Mouse (Mus musculus) neural tube, embryonic 14.5 days (tissue): ENCODE results near the gene Slc46a1. TPM values are rescaled to one million over a fixed set of nuclear protein-coding genes. Genes with fewer than 3 reads are reported as not detected.

Experiments
- ATAC-seq: fragments of 200-750 bp; cut with Nextera tagmentation; 2 replicates; pipeline ENCODE4 v1.8.0; 2017; ENCODE audit warnings: low read depth, mild to moderate bottlenecking, moderate TSS enrichment, moderate library complexity
- H3K27ac ChIP-seq: fragments of 300-500 bp; sonication (generic); 2 replicates; pipeline ENCODE4 v1.5.1; 2014; ENCODE audit warnings: low read depth, mild to moderate bottlenecking, control low read depth, low read length, moderate library complexity, mixed read lengths
- H3K27me3 ChIP-seq: fragments of 300-500 bp; sonication (generic); 2 replicates; pipeline ENCODE4 v1.6.1; 2014; ENCODE audit warnings: low read length; ENCODE audit not compliant: control insufficient read depth, insufficient read depth
- H3K36me3 ChIP-seq: fragments of 300-500 bp; sonication (generic); 2 replicates; pipeline ENCODE4 v1.6.1; 2014; ENCODE audit warnings: low read length, mixed read lengths; ENCODE audit not compliant: control insufficient read depth, insufficient read depth
- H3K4me1 ChIP-seq: fragments of 300-500 bp; sonication (generic); 2 replicates; pipeline ENCODE4 v1.6.1; 2014; ENCODE audit warnings: low read length; ENCODE audit not compliant: control insufficient read depth, insufficient read depth
- H3K4me2 ChIP-seq: fragments of 300-500 bp; sonication (generic); 2 replicates; pipeline ENCODE4 v1.6.1; 2014; ENCODE audit warnings: mild to moderate bottlenecking, low read depth, low read length, control low read depth
- H3K4me3 ChIP-seq: fragments of 300-500 bp; sonication (generic); 2 replicates; pipeline ENCODE4 v1.5.1; 2014; ENCODE audit warnings: low read depth, low read length, control low read depth, mixed read lengths
- H3K9ac ChIP-seq: fragments of 300-500 bp; sonication (generic); replicated peaks from 2 replicates; pipeline ENCODE4 v1.6.1; 2014; ENCODE audit warnings: low read depth, mild to moderate bottlenecking, control low read depth, low read length, mixed read lengths
- H3K9me3 ChIP-seq: fragments of 300-500 bp; sonication (generic); 2 replicates; pipeline ENCODE4 v1.6.1; 2016; ENCODE audit warnings: low read length; ENCODE audit not compliant: control insufficient read depth
- WGBS: fragments of 180-500 bp; shearing (Covaris S2); extraction: QIAGEN DNeasy Blood & Tissue Kit; methylation state at CpG from one replicate; pipeline ENCODE4 v1.1.7; 2014; 5-methylcytosine and 5-hydroxymethylcytosine counted together
- polyA plus RNA-seq: library from polyadenylated mRNA; unstranded; fragments of >200 nt; fragmentation: Nextera tagmentation; extraction: Ambion mirVana; gene quantifications from 2 replicates; pipeline ENCODE4 v1.2.1, GENCODE M21; 2014

Gene Slc46a1
- polyA plus RNA-seq, 1 experiment from 2014 or later = 26.1 TPM

- Histone ChIP-seq H3K27ac (no peak overlapping the region), H3K4me3 (peak overlapping the region; percentile 82), H3K27me3 (peaks cover 5% of the 10 kb centered on the region; the same call in 1 of the 2 replicates), H3K9ac (peak overlapping the region; percentile 82), H3K4me1 (peaks cover 15% of the 10 kb centered on the region), H3K36me3 (no peaks in the 10 kb centered on the region), H3K4me2 (peak overlapping the region; percentile 61), H3K9me3 (no peaks in the 10 kb centered on the region)
- 10% methylated on average over 6 of the region's 6 CpGs for WGBS
- no peak for ATAC-seq
Observed at GRCm38 (mm10) chr11:78495904-78496303, 30.4 kb downstream of the Slc46a1 start.

- H3K4me3 ChIP-seq = peak overlapping the region; percentile 82
- H3K9me3 ChIP-seq = no peaks in the 10 kb centered on the region
- H3K27ac ChIP-seq = peak overlapping the region; percentile 86
- H3K9ac ChIP-seq = peak overlapping the region; percentile 82
- H3K4me2 ChIP-seq = peak overlapping the region; percentile 61
- under 1% methylated on average over 44 of the region's 44 CpGs for WGBS
- ATAC-seq = peak; percentile 79
- peaks cover 15% of the 10 kb centered on the region for H3K4me1 ChIP-seq
- H3K27me3 ChIP-seq = no peaks in the 10 kb centered on the region
- no peaks in the 10 kb centered on the region for H3K36me3 ChIP-seq
Observed at GRCm38 (mm10) chr11:78497071-78497541, 31.6 kb downstream of the Slc46a1 start.

- no peaks in the 10 kb centered on the region for H3K9me3 ChIP-seq
- H3K36me3 ChIP-seq = no peaks in the 10 kb centered on the region
- peak within 1 kb of the TSS; percentile 82 for H3K9ac ChIP-seq
- ATAC-seq = peak; percentile 96
- no peaks in the 10 kb centered on the region for H3K27me3 ChIP-seq
- WGBS = 3% methylated on average over 36 of the region's 36 CpGs
- peak within 1 kb of the TSS; percentile 86 for H3K27ac ChIP-seq
- H3K4me3 ChIP-seq = peak within 1 kb of the TSS; percentile 82
- H3K4me1 ChIP-seq = peaks cover 15% of the 10 kb centered on the region
- H3K4me2 ChIP-seq = peak within 1 kb of the TSS; percentile 61
Observed at GRCm38 (mm10) chr11:78497544-78498522, 32.3 kb downstream of the Slc46a1 start, which contains the start of gene Sarm1. Sarm1 (minus strand) TSS chr11:78497754.

- WGBS = 67% methylated on average over 7 of the region's 7 CpGs
- Histone ChIP-seq H3K9me3 (no peaks in the 10 kb centered on the region), H3K4me1 (peaks cover 15% of the 10 kb centered on the region), H3K27me3 (no peaks in the 10 kb centered on the region), H3K4me3 (peak within 1 kb of the TSS; percentile 82), H3K36me3 (no peaks in the 10 kb centered on the region), H3K4me2 (peak within 1 kb of the TSS; percentile 61), H3K27ac (peak within 1 kb of the TSS; percentile 86), H3K9ac (0 out of 2 replicates have a peak within 1 kb of the TSS, but pooled peaks have one; percentile 13)
- no peak for ATAC-seq
Observed at GRCm38 (mm10) chr11:78499004-78499403, 33.5 kb downstream of the Slc46a1 start, which contains the start of gene Vtn. Vtn (plus strand) TSS chr11:78499091.

- no peak overlapping the region for H3K9ac ChIP-seq
- ATAC-seq = no peak
- H3K4me2 ChIP-seq = no peak overlapping the region
- WGBS = 55% methylated on average over 16 of the region's 16 CpGs
- H3K27me3 ChIP-seq = no peaks in the 10 kb centered on the region
- no peak overlapping the region for H3K27ac ChIP-seq
- H3K9me3 ChIP-seq = no peaks in the 10 kb centered on the region
- peaks cover 15% of the 10 kb centered on the region for H3K4me1 ChIP-seq
- H3K4me3 ChIP-seq = no peak overlapping the region
- no peaks in the 10 kb centered on the region for H3K36me3 ChIP-seq
Observed at GRCm38 (mm10) chr11:78499543-78499942, 34.0 kb downstream of the Slc46a1 start.

- Histone ChIP-seq H3K4me3 (no peak overlapping the region), H3K4me2 (no peak overlapping the region), H3K27me3 (no peaks in the 10 kb centered on the region), H3K4me1 (peaks cover 13% of the 10 kb centered on the region), H3K9ac (no peak overlapping the region), H3K9me3 (no peaks in the 10 kb centered on the region), H3K27ac (no peak overlapping the region), H3K36me3 (no peaks in the 10 kb centered on the region)
- WGBS = 84% methylated on average over 9 of the region's 9 CpGs
- no peak for ATAC-seq
Observed at GRCm38 (mm10) chr11:78500623-78501202, 35.2 kb downstream of the Slc46a1 start.

- no peak overlapping the region for H3K9ac ChIP-seq
- H3K4me3 ChIP-seq = no peak overlapping the region
- peaks cover 3% of the 10 kb centered on the region; the same call in 1 of the 2 replicates for H3K36me3 ChIP-seq
- no peak overlapping the region for H3K4me2 ChIP-seq
- peaks cover 6% of the 10 kb centered on the region; the same call in 1 of the 2 replicates for H3K4me1 ChIP-seq
- no peaks in the 10 kb centered on the region for H3K27me3 ChIP-seq
- WGBS = 80% methylated on average over 20 of the region's 20 CpGs
- no peak overlapping the region for H3K27ac ChIP-seq
- no peak for ATAC-seq
- H3K9me3 ChIP-seq = no peaks in the 10 kb centered on the region
Observed at GRCm38 (mm10) chr11:78501529-78501928, 36.0 kb downstream of the Slc46a1 start.

- Histone ChIP-seq H3K9me3 (no peaks in the 10 kb centered on the region), H3K27me3 (no peaks in the 10 kb centered on the region), H3K4me1 (peaks cover 4% of the 10 kb centered on the region; the same call in 1 of the 2 replicates), H3K9ac (no peak within 1 kb of the TSS), H3K36me3 (peaks cover 5% of the 10 kb centered on the region; the same call in 1 of the 2 replicates), H3K4me3 (no peak within 1 kb of the TSS), H3K27ac (no peak within 1 kb of the TSS), H3K4me2 (no peak within 1 kb of the TSS)
- no peak for ATAC-seq
- 69% methylated on average over 7 of the region's 7 CpGs for WGBS
Observed at GRCm38 (mm10) chr11:78502909-78503650, 37.6 kb downstream of the Slc46a1 start, which contains the start of gene Sebox. Sebox (plus strand) TSS chr11:78503447.
